Mouse (Mus musculus) effector memory CD4-positive, alpha-beta T cell, adult 7 months (primary cell): Measurements from ENCODE around the gene Zfp688. TPM values are rescaled to one million over a fixed set of nuclear protein-coding genes. Genes with fewer than 3 reads are reported as not detected.

Experiments used
- polyA plus RNA-seq: library from polyadenylated mRNA; unstranded; fragments of 100-300 nt; shearing (Covaris generic); gene quantifications from one replicate; pipeline ENCODE4 v1.2.1, GENCODE M21; 2017

Zfp688 gene
- 24.7 TPM for polyA plus RNA-seq

GRCm38 (mm10) chr7:127421388-127422191 lies at the start of gene Zfp688:
Zfp688 (minus strand) TSS chr7:127422068.

GRCm38 (mm10) chr7:127459311-127459710 lies 37.4 kb upstream of the Zfp688 start, which contains the start of gene Prr14:
Prr14 (plus strand) TSS chr7:127459611.

GRCm38 (mm10) chr7:127448521-127449300 lies 26.8 kb upstream of the Zfp688 start, which contains the start of gene Zfp689:
Zfp689 (minus strand) TSS chr7:127449158.

GRCm38 (mm10) chr7:127406002-127406987 lies 15.6 kb downstream of the Zfp688 start, which contains the start of gene Zfp764:
Zfp764 (minus strand) TSS chr7:127406822.

GRCm38 (mm10) chr7:127393157-127393943 lies 28.5 kb downstream of the Zfp688 start, which contains the start of gene E430018J23Rik:
E430018J23Rik (minus strand) TSS chr7:127393629.

GRCm38 (mm10) chr7:127386641-127387392 lies 35.1 kb downstream of the Zfp688 start, which contains the start of gene 9130019O22Rik:
9130019O22Rik (minus strand) TSS chr7:127387166.

GRCm38 (mm10) chr7:127375271-127376245 lies 46.3 kb downstream of the Zfp688 start, which contains the start of gene Zfp747:
Zfp747 (minus strand) TSS chr7:127376050.

Other genes with a start within 250 kb of the Zfp688 start
- gene Cd2bp2, start 226.0 kb downstream of the Zfp688 start, polyA plus RNA-seq: 72.4 TPM
- gene Tbc1d10b, start 213.6 kb downstream of the Zfp688 start, polyA plus RNA-seq: 63.5 TPM
- gene Mylpf, start 213.2 kb downstream of the Zfp688 start, polyA plus RNA-seq: 13.0 TPM
- gene Zfp553, start 189.0 kb downstream of the Zfp688 start, polyA plus RNA-seq: 6.8 TPM
- 491 TPM for gene Sept1, start 188.9 kb downstream of the Zfp688 start, polyA plus RNA-seq
- 5.0 TPM for gene Zfp771, start 177.8 kb downstream of the Zfp688 start, polyA plus RNA-seq
- 18.2 TPM for gene Dctpp1, start 161.4 kb downstream of the Zfp688 start, polyA plus RNA-seq
- 31.4 TPM for gene Sephs2, start 148.0 kb downstream of the Zfp688 start, polyA plus RNA-seq
- gene Itgal, start 125.8 kb downstream of the Zfp688 start, polyA plus RNA-seq: 375 TPM
- gene Zfp768, start 76.5 kb downstream of the Zfp688 start, polyA plus RNA-seq: 0.27 TPM
- 21.0 TPM for gene Zfp747, start 46.0 kb downstream of the Zfp688 start, polyA plus RNA-seq
- gene 9130019O22Rik, start 34.9 kb downstream of the Zfp688 start, polyA plus RNA-seq: 7.3 TPM
- gene E430018J23Rik, start 28.4 kb downstream of the Zfp688 start, polyA plus RNA-seq: 4.4 TPM
- 13.3 TPM for gene Zfp764, start 15.2 kb downstream of the Zfp688 start, polyA plus RNA-seq
- 7.4 TPM for gene Zfp689, start 27.1 kb upstream of the Zfp688 start, polyA plus RNA-seq
- 138 TPM for gene Prr14, start 37.5 kb upstream of the Zfp688 start, polyA plus RNA-seq
- 11.9 TPM for gene Fbrs, start 57.1 kb upstream of the Zfp688 start, polyA plus RNA-seq
- 78.0 TPM for gene Srcap, start 89.9 kb upstream of the Zfp688 start, polyA plus RNA-seq
- 6.4 TPM for gene Gm42715, start 97.5 kb upstream of the Zfp688 start, polyA plus RNA-seq
- 3.5 TPM for gene Tmem265, start 139.3 kb upstream of the Zfp688 start, polyA plus RNA-seq
- gene Phkg2, start 151.3 kb upstream of the Zfp688 start, polyA plus RNA-seq: 76.0 TPM
- not detected for gene Ccdc189, start 166.5 kb upstream of the Zfp688 start, polyA plus RNA-seq
- 105 TPM for gene Rnf40, start 166.7 kb upstream of the Zfp688 start, polyA plus RNA-seq
- gene Zfp629, start 193.7 kb upstream of the Zfp688 start, polyA plus RNA-seq: 0.30 TPM